Mouse (Mus musculus) liver, embryonic 12.5 days (tissue): ENCODE data around the gene Sema7a. TPM values are rescaled to one million over a fixed set of nuclear protein-coding genes. Genes with fewer than 3 reads are reported as not detected.

Experiments used
- ATAC-seq: fragments of 200-750 bp; cut with Nextera tagmentation; 2 replicates; pipeline ENCODE4 v1.8.0; 2017; ENCODE audit warnings: moderate number of reproducible peaks, mild to moderate bottlenecking, moderate library complexity
- H3K27ac ChIP-seq: fragments of 300-500 bp; sonication (generic); 2 replicates; pipeline ENCODE4 v1.5.1; 2016; ENCODE audit warnings: mild to moderate bottlenecking
- H3K27me3 ChIP-seq: fragments of 300-500 bp; sonication (generic); replicated peaks from 2 replicates; pipeline ENCODE4 v1.6.1; 2016; ENCODE audit warnings: mild to moderate bottlenecking, moderate library complexity
- H3K36me3 ChIP-seq: fragments of 300-500 bp; sonication (generic); 2 replicates; pipeline ENCODE4 v1.6.1; 2016; ENCODE audit warnings: mild to moderate bottlenecking, moderate library complexity
- H3K4me1 ChIP-seq: fragments of 300-500 bp; sonication (generic); 2 replicates; pipeline ENCODE4 v1.6.1; 2016
- H3K4me2 ChIP-seq: fragments of 300-500 bp; sonication (generic); 2 replicates; pipeline ENCODE4 v1.6.1; 2016; ENCODE audit warnings: mild to moderate bottlenecking, moderate library complexity
- H3K4me3 ChIP-seq: fragments of 300-500 bp; sonication (generic); 2 replicates; pipeline ENCODE4 v1.5.1; 2016; ENCODE audit warnings: mild to moderate bottlenecking, moderate library complexity
- H3K9ac ChIP-seq: fragments of 300-500 bp; sonication (generic); 2 replicates; pipeline ENCODE4 v1.6.1; 2016; ENCODE audit warnings: mild to moderate bottlenecking, moderate library complexity
- H3K9me3 ChIP-seq: fragments of 300-500 bp; sonication (generic); replicated peaks from 2 replicates; pipeline ENCODE4 v1.6.1; 2016; ENCODE audit warnings: mild to moderate bottlenecking, moderate library complexity
- WGBS: fragments of 180-500 bp; shearing (Covaris S2); methylation state at CpG from one replicate; pipeline ENCODE4 v1.1.7; 2016; ENCODE audit not compliant: insufficient replicate concordance; 5-methylcytosine and 5-hydroxymethylcytosine counted together
- polyA plus RNA-seq: library from polyadenylated mRNA; unstranded; fragments of >200 nt; fragmentation: Nextera tagmentation; extraction: Ambion mirVana; gene quantifications from 2 replicates; pipeline ENCODE4 v1.2.1, GENCODE M21; 2016

Sema7a gene
- polyA plus RNA-seq, 1 experiment from 2014 or later: not detected

DNA sequence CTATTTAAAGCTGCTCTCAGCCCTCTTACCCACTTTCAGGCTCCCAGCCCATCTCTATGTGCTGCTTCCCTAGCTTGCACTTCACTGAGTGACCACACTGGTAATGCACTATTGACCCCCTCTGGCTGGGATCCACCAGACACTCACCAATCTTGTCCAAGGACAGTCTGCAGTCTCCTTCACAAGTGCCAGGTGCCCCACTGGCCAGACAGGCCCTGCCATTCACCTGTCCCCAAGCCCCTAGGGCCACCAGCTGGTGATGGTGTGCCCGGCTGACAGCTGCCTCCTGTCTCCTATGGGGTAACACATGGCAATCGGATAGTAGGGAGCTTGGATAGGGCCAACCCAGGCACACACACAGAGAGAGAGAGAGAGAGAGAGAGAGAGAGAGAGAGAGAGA, 2.1 kb downstream of the Sema7a start:
- Histone ChIP-seq H3K4me3 (no peak overlapping the region), H3K4me2 (no peak overlapping the region), H3K9ac (no peak overlapping the region), H3K9me3 (no peaks in the 10 kb centered on the region), H3K36me3 (no peaks in the 10 kb centered on the region), H3K4me1 (peaks cover 13% of the 10 kb centered on the region; the same call in 1 of the 2 replicates), H3K27ac (no peak overlapping the region), H3K27me3 (peaks cover 98% of the 10 kb centered on the region)
- WGBS: 51% methylated on average over 2 of the region's 2 CpGs
- no peak for ATAC-seq

DNA sequence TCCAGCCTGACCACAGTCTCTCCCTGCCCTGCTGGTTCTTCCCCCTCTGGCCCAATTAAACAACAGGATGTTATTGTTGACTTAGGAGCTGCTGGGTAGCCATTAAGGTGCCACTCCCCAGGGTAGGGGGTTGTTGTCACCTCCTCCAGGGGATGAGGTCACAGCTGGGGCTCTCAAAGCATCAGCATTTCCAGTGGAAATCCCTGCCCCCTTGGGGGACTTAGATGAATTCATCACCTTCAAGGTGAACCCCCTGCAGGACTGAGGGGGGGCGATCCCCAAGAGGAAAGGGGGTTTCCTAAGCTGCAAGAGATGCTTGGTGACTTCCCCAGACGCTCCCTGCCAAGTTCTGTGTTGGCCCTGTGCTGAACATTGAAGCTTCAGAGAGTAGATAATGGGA, 3.2 kb downstream of the Sema7a start:
- Histone ChIP-seq H3K36me3 (no peaks in the 10 kb centered on the region), H3K4me3 (no peak overlapping the region), H3K9ac (no peak overlapping the region), H3K4me2 (no peak overlapping the region), H3K27ac (no peak overlapping the region), H3K27me3 (peaks cover 97% of the 10 kb centered on the region), H3K4me1 (peaks cover 13% of the 10 kb centered on the region; the same call in 1 of the 2 replicates), H3K9me3 (no peaks in the 10 kb centered on the region)
- ATAC-seq: no peak
- 22% methylated on average over 2 of the region's 2 CpGs for WGBS

DNA sequence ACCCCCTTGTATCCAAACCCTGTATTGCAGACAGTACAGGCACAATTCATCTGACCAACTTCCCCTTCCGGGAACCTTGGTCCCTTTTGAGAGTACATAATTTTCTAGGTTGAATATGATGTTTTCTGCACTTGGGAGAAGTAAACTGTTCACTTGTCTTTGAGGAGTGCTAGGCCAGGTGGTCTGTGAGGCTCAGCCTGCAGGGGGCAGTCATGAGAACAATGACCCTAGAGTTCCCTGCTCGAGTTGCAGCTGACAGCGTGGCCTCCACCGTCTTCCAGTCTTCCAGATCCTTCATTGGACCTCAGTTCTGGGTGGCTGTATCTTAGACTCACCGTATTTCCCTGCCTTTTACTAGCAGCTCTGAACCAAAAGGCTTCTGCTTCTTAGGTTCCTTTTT, 4.7 kb downstream of the Sema7a start:
- 12% methylated on average over 5 of the region's 5 CpGs for WGBS
- Histone ChIP-seq H3K4me1 (peaks cover 13% of the 10 kb centered on the region; the same call in 1 of the 2 replicates), H3K36me3 (no peaks in the 10 kb centered on the region), H3K4me3 (no peak overlapping the region), H3K27ac (no peak overlapping the region), H3K27me3 (peaks cover 95% of the 10 kb centered on the region), H3K9ac (no peak overlapping the region), H3K4me2 (no peak overlapping the region), H3K9me3 (no peaks in the 10 kb centered on the region)
- no peak for ATAC-seq

DNA sequence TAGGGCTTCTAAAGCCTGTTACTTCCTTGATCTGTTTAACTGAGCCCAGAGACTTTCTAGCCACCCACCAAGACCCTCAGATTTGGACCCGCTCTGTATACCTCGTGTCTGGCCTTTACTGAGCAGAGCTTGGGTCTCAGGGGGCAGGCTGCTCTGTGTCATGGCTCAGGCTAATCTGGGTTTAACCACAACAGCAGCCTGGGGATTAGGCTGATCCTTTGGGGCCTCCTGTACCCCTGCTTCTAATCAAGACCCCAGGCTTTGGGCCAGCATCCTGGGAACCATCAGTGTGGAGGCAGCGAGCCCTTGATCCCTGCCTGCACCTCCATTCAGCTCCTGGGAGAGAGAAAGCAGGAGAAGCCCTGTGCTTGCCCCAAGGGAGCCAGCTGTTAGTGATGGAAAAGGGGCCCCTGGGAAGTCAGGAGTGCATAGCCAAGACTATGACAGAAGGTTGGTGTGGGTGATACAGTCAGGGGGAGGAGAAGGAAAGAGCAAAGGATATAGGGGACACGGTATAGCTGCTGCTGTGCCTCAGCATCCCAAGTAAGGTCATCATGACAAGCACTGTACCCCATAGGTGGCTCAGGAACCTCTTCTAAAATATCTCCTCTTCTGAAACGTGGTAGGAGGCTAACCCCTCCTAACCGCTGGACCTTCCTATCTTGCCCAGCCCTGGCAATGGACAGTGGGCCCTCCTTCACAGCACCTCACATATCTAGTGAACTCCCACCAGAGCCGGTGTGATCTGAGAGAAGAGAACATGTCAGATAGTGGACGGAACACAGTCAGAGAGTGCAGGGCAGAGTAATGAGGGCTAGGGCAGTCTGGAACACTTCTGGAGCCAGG, 6.1 kb downstream of the Sema7a start:
- Histone ChIP-seq H3K4me1 (0 out of 2 replicates have a peak, but pooled peaks cover under 1% of the 10 kb centered on the region), H3K9me3 (no peaks in the 10 kb centered on the region), H3K36me3 (no peaks in the 10 kb centered on the region), H3K9ac (no peak overlapping the region), H3K27ac (no peak overlapping the region), H3K4me3 (no peak overlapping the region), H3K27me3 (peaks cover 95% of the 10 kb centered on the region), H3K4me2 (no peak overlapping the region)
- no peak for ATAC-seq
- WGBS: 57% methylated on average over 8 of the region's 8 CpGs

DNA sequence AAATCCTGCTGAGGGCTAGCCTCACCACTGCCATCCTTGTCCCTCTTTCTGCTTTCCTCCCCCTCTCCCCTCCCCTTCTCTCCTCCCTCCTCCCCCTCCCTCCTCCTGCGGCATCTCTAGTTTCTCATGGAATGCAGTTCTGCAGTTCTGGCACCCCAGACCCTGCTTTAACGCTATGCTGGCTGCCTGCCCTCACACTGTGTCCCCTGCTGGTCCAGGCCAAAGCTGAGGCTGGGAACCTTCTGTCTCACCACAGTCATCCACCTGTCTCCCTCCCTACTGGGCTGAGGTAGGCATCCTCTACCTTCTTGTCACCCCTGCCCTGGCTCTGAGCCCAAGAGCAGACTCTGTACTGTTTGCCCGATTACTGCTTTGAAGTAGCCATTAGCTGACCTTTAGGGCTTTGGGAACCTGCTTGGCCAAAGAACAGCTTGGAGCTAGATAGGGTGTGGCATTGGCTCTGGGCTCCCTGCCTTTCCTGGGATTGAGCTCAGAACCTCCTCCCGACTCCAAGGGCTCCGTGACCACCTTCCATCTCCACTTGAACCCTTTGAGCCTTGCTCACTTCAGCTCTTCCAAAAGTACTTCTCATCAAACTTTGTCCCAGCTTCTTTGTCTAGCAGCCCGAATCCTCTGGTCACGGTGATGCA, 7.6 kb downstream of the Sema7a start:
- no peak overlapping the region for H3K4me3 ChIP-seq
- no peaks in the 10 kb centered on the region for H3K36me3 ChIP-seq
- H3K9ac ChIP-seq: no peak overlapping the region
- no peak for ATAC-seq
- 49% methylated on average over 7 of the region's 7 CpGs for WGBS
- peaks cover 93% of the 10 kb centered on the region for H3K27me3 ChIP-seq
- H3K4me2 ChIP-seq: no peak overlapping the region
- no peaks in the 10 kb centered on the region for H3K9me3 ChIP-seq
- H3K27ac ChIP-seq: no peak overlapping the region
- H3K4me1 ChIP-seq: no peaks in the 10 kb centered on the region

DNA sequence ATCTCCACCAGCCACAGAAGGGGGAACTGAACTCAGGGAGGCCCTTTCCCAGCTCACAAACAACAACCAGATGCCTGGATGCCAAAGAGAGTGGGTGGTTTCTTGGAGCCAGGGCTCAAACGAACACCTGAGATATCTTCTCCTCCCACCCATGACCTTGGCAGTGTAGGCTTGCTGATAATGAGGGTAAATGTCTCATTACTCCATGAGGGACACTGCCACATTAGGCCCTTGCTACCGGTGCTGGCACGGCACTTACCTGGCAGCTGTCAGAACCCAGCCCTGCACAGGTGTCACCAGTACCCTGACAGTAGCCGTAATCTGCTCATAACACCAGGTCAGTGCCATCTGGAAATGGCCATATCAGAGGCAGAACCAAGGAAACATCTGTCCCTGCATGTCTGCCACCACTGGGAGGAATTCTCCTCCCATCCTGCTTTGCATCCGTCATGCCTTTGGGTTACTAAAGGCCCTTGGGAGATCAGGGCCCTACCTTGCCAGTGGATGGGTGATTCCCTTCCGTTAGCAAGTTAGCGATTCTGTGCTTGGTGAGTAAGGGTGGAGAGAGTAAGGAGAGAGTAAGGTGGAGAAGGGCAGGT, 8.5 kb downstream of the Sema7a start:
- Histone ChIP-seq H3K27ac (no peak overlapping the region), H3K36me3 (no peaks in the 10 kb centered on the region), H3K9ac (no peak overlapping the region), H3K27me3 (peaks cover 92% of the 10 kb centered on the region), H3K9me3 (no peaks in the 10 kb centered on the region), H3K4me1 (peaks cover 2% of the 10 kb centered on the region; the same call in 1 of the 2 replicates), H3K4me2 (no peak overlapping the region), H3K4me3 (no peak overlapping the region)
- 63% methylated on average over 7 of the region's 7 CpGs for WGBS
- ATAC-seq: no peak

DNA sequence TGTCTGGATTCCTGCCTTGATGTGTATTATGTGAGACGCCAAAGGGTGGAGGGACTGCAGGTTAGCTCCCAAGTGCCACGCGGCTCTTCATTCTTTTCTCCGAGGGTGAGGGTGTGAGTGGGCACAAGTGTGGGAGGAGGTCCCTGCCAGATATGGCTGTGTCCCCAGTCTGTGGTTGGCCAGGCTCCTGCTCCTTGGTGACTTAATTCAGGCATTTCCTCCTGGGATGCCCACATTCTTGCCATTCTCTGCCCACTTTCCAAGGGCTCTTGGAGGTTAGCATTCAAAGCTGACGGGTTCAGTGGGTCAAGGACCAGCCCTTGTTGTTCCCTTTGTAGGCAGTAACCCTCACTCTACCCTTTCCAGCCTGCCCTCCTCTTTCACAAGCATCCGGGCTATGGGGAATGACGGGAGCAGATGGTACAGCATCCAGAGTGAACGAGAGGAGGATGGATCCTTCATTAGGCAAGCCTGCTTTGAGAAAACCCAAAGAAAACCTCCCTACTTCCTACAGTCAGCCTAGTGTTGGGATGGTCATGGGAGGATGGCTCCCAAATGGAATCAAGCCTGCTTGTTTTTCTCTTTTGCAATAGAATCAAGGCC, 9.3 kb downstream of the Sema7a start:
- H3K36me3 ChIP-seq: no peaks in the 10 kb centered on the region
- H3K9ac ChIP-seq: no peak overlapping the region
- H3K4me1 ChIP-seq: peaks cover 4% of the 10 kb centered on the region; the same call in 1 of the 2 replicates
- no peak overlapping the region for H3K27ac ChIP-seq
- no peak overlapping the region for H3K4me2 ChIP-seq
- peaks cover 92% of the 10 kb centered on the region for H3K27me3 ChIP-seq
- ATAC-seq: no peak
- H3K9me3 ChIP-seq: no peaks in the 10 kb centered on the region
- no peak overlapping the region for H3K4me3 ChIP-seq
- WGBS: 67% methylated on average over 8 of the region's 8 CpGs

DNA sequence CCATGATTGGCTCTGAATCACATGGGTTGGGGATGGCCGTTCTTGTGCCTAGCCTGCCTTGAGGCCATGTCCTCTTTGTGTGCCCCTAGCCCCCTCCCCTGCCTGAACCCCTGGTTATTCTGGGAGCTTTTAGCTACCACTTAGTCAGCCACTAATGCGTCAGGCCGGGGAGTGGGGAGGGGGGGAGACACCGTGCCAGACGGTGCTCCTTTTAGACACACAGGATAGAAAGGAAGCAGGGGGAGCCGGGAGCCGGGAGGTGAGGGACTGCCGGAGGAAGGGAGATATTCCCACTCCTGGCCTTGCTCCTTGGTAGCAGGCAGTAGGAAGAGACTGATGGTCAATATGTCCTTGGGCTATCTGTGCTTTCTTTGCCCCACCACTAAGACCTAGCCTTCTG, 10.0 kb downstream of the Sema7a start:
- Histone ChIP-seq H3K4me1 (peaks cover 4% of the 10 kb centered on the region; the same call in 1 of the 2 replicates), H3K36me3 (no peaks in the 10 kb centered on the region), H3K9me3 (no peaks in the 10 kb centered on the region), H3K4me3 (no peak overlapping the region), H3K9ac (no peak overlapping the region), H3K27me3 (peaks cover 92% of the 10 kb centered on the region), H3K4me2 (no peak overlapping the region), H3K27ac (no peak overlapping the region)
- ATAC-seq: no peak
- 43% methylated on average over 8 of the region's 8 CpGs for WGBS

DNA sequence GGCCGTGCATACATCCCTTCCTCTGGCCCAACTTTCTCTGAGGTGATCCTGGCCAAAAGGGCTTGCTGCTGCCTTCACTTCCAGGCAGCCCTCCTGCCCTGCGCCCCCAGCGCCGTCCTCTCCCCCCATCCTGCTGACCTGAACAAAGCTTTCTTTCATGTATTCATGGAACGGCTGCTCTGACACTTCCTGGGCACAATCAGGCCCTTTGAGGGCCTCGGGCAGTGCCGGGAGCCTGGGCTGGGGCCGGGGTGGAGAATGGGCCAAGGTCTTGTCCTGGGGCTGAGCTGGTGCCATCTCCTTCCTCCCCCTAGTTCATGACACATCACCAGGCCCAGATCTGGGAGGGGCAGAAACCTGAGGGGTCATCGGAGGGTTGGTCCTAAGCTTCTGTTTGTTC, 10.6 kb downstream of the Sema7a start:
- no peaks in the 10 kb centered on the region for H3K36me3 ChIP-seq
- no peak for ATAC-seq
- peaks cover 4% of the 10 kb centered on the region; the same call in 1 of the 2 replicates for H3K4me1 ChIP-seq
- WGBS: 58% methylated on average over 9 of the region's 9 CpGs
- H3K9ac ChIP-seq: no peak overlapping the region
- no peak overlapping the region for H3K27ac ChIP-seq
- H3K4me3 ChIP-seq: no peak overlapping the region
- peaks cover 85% of the 10 kb centered on the region for H3K27me3 ChIP-seq
- no peaks in the 10 kb centered on the region for H3K9me3 ChIP-seq
- no peak overlapping the region for H3K4me2 ChIP-seq

DNA sequence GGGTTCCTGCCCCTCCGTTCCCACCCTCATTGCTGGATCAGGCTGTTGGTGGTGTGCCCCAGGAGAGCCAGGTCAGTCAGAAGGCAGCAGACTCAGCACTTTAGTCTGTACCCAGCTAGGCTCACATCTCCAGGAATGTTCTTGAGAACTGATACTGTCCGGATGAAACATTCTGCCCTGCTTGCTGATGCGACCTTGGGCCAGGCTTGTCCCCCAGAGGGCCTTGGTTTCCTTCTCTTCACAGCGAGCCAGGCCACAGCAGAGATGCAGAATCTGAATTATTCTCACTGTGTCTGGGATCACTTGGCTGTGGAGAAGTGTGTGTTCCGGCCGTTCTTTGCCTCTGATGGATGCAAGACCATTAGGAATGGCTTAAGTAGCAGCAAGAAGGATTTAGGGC, 12.1 kb downstream of the Sema7a start:
- 69% methylated on average over 6 of the region's 6 CpGs for WGBS
- Histone ChIP-seq H3K36me3 (no peaks in the 10 kb centered on the region), H3K27me3 (peaks cover 73% of the 10 kb centered on the region), H3K4me1 (peaks cover 4% of the 10 kb centered on the region; the same call in 1 of the 2 replicates), H3K4me2 (no peak overlapping the region), H3K9ac (no peak overlapping the region), H3K27ac (no peak overlapping the region), H3K9me3 (no peaks in the 10 kb centered on the region), H3K4me3 (no peak overlapping the region)
- no peak for ATAC-seq

DNA sequence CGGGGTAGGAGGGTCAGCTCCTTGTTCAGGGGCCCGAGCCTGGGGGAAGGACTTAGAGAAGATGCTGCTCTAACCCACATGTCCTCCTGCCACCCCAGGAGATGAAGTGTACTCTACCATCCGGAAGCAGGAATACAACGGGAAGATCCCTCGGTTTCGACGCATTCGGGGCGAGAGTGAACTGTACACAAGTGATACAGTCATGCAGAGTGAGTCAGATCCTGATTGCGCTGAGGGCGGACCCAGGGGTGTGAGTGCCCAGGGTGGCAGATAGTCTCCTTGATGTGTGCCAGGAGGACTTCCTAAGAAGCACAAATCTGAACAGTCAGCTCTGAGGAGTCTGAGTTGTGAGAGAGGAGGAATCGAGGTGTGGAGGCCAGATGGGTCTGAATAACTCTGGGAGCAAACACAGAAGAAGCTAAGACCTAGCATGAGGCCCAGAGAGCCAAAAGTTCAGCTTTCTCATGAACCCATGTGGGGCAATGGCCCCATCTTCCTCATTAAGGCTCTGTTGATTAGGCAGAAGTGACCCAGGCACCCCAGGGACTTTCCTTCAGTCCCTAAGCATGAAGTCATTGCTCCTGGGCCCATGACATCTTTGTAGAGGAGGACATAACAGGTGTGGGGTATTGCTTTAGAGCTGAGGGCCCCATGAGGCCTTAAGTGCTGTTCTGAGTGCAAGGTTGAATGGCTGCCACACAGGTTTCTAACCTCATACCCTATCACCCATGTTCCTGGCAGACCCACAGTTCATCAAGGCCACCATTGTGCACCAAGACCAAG, 15.2 kb downstream of the Sema7a start:
- peaks cover 4% of the 10 kb centered on the region; the same call in 1 of the 2 replicates for H3K4me1 ChIP-seq
- WGBS: 73% methylated on average over 12 of the region's 12 CpGs
- H3K9ac ChIP-seq: no peak overlapping the region
- H3K4me3 ChIP-seq: no peak overlapping the region
- no peaks in the 10 kb centered on the region for H3K36me3 ChIP-seq
- no peaks in the 10 kb centered on the region for H3K9me3 ChIP-seq
- no peak for ATAC-seq
- H3K27me3 ChIP-seq: peaks cover 47% of the 10 kb centered on the region
- H3K4me2 ChIP-seq: no peak overlapping the region
- no peak overlapping the region for H3K27ac ChIP-seq
